In the genomic region with DNA sequence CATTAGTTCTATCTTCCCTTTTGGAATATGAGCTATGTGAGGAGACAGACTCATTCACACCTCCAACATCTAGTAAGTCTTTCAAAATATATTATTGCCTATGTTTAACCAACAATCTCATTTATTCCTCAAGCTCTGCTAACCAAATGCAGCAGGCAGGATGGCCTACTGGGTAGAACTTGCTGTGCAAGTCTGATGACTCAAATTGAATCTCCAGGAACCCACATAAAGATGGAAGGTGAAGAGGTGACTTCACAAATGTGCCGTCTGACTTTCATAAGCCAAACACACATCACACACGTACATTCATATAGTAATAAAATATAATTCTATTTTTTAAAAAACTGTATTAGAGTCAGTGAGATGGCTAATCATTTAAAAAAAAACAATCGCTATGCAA, we compare ENCODE assay signal across 7 mouse cellular contexts. TPM values are rescaled to one million over a fixed set of nuclear protein-coding genes. Genes with fewer than 3 reads are reported as not detected.
DNase-seq lines count a peak whose midpoint lies in the region; ATAC-seq and TF ChIP-seq lines count a peak whose summit lies in the region.

No protein-coding gene starts in this region.

- no peaks in the 10 kb centered on the region for H3K9me3 ChIP-seq in kidney, postnatal 0 days (replicated peaks; ENCODE audit: low read length)
- no peaks in the 10 kb centered on the region for H3K9me3 ChIP-seq in intestine, embryonic 16.5 days (ENCODE audit: control insufficient read depth, low read length)

- no peak for TF ChIP-seq CTCF in kidney, postnatal 0 days (IDR thresholded peaks at IDR 0.05; ENCODE audit: low read depth)
- no peak for TF ChIP-seq CTCF in embryonic fibroblast, embryonic 13.5 days (IDR thresholded peaks at IDR 0.05; ENCODE audit: borderline replicate concordance, insufficient read depth, low read length)

- H3K4me2 ChIP-seq in kidney, postnatal 0 days (ENCODE audit: low read length) = 0 out of 2 replicates have a peak overlapping the region, but pooled peaks have one; percentile 85
- peak overlapping the region; percentile 83; the same call in 1 of the 2 replicates for H3K4me2 ChIP-seq in intestine, embryonic 16.5 days (ENCODE audit: low read depth, low read length)

- no peak overlapping the region for H3K4me3 ChIP-seq in kidney, postnatal 0 days (replicated peaks; ENCODE audit: low read depth, low read length)
- H3K4me3 ChIP-seq in embryonic fibroblast, embryonic 13.5 days (ENCODE audit: insufficient read depth, low read length) = peak overlapping the region; percentile 58; the same call in 1 of the 2 replicates
- no peak overlapping the region for H3K4me3 ChIP-seq in intestine, embryonic 16.5 days (ENCODE audit: low read length)

- H3K4me1 ChIP-seq in kidney, postnatal 0 days (replicated peaks; ENCODE audit: insufficient read depth, low read length) = 0 out of 2 replicates have a peak, but pooled peaks cover 3% of the 10 kb centered on the region
- peaks cover 2% of the 10 kb centered on the region for H3K4me1 ChIP-seq in embryonic fibroblast, embryonic 13.5 days (ENCODE audit: control insufficient read depth, insufficient read depth, low read length)
- H3K4me1 ChIP-seq in intestine, embryonic 16.5 days (ENCODE audit: control insufficient read depth, insufficient read depth, low read length) = peaks cover 10% of the 10 kb centered on the region; the same call in 1 of the 2 replicates

- no peak for ATAC-seq in kidney, postnatal 0 days (replicated peaks; ENCODE audit: low FRiP score, low read depth)
- no peak for ATAC-seq in intestine, embryonic 16.5 days

- WGBS in kidney, postnatal 0 days = 71% methylated on average over 3 of the region's 3 CpGs
- WGBS in intestine, embryonic 16.5 days = 65% methylated on average over 3 of the region's 3 CpGs

- no peaks in the 10 kb centered on the region for H3K36me3 ChIP-seq in kidney, postnatal 0 days (ENCODE audit: insufficient read depth, low read length)
- no peaks in the 10 kb centered on the region for H3K36me3 ChIP-seq in intestine, embryonic 16.5 days (ENCODE audit: control insufficient read depth, insufficient read depth, low read length)

- DNase-seq in kidney, postnatal 0 days (ENCODE audit: low spot score) = no peak
- DNase-seq in kidney, adult 8-10 months = no peak
- peak; percentile 41 for DNase-seq in naive thymus-derived CD4-positive, alpha-beta T cell, adult 2 months (ENCODE audit: low read depth)
- no peak for DNase-seq in spleen, adult 12 weeks (ENCODE audit: low spot score)
- DNase-seq in thymus, postnatal 36 days = no peak

- peak overlapping the region; percentile 81; the same call in 1 of the 2 replicates for H3K27ac ChIP-seq in kidney, postnatal 0 days
- H3K27ac ChIP-seq in embryonic fibroblast, embryonic 13.5 days (ENCODE audit: insufficient read depth, low read length) = peak overlapping the region; percentile 92
- H3K27ac ChIP-seq in intestine, embryonic 16.5 days (ENCODE audit: low read length) = no peak overlapping the region

- TF ChIP-seq POLR2A in embryonic fibroblast, embryonic 13.5 days (IDR thresholded peaks at IDR 0.05; ENCODE audit: low read depth, low read length) = no peak

- H3K27me3 ChIP-seq in kidney, postnatal 0 days (ENCODE audit: insufficient read depth, low read length) = no peaks in the 10 kb centered on the region
- H3K27me3 ChIP-seq in intestine, embryonic 16.5 days (replicated peaks; ENCODE audit: control insufficient read depth, insufficient read depth, low read length) = no peaks in the 10 kb centered on the region

- peak overlapping the region; percentile 62; the same call in 1 of the 2 replicates for H3K9ac ChIP-seq in kidney, postnatal 0 days (ENCODE audit: low read depth, low read length)
- H3K9ac ChIP-seq in intestine, embryonic 16.5 days (ENCODE audit: low read depth, low read length) = no peak overlapping the region

RNA-seq across cellular contexts. Expression of gene Coq10b, which starts 0.9 kb away (rescaled TPM):
- 23.9 and 25.5 TPM in 2 replicates for polyA plus RNA-seq in kidney, postnatal 0 days (2015; fragmentation: Nextera tagmentation; extraction: Ambion mirVana)
- polyA plus RNA-seq in embryonic fibroblast, embryonic 13.5 days (2011; ENCODE audit: insufficient read length, low read depth, missing spikeins) = 67.1 and 82.1 TPM in 2 replicates
- 13.8 and 15.8 TPM in 2 replicates for polyA plus RNA-seq in intestine, embryonic 16.5 days (2015; fragmentation: Nextera tagmentation; extraction: Ambion mirVana)

RNA-seq across cellular contexts. Expression of gene Sf3b1, which starts 24.4 kb away (rescaled TPM):
- polyA plus RNA-seq in kidney, postnatal 0 days (2015; fragmentation: Nextera tagmentation; extraction: Ambion mirVana) = 271 and 294 TPM in 2 replicates
- 246 and 258 TPM in 2 replicates for polyA plus RNA-seq in embryonic fibroblast, embryonic 13.5 days (2011; ENCODE audit: insufficient read length, low read depth, missing spikeins)
- 246 and 257 TPM in 2 replicates for polyA plus RNA-seq in intestine, embryonic 16.5 days (2015; fragmentation: Nextera tagmentation; extraction: Ambion mirVana)

RNA-seq across cellular contexts. Expression of gene Hspe1, which starts 36.3 kb away (rescaled TPM):
- polyA plus RNA-seq in kidney, postnatal 0 days (2015; fragmentation: Nextera tagmentation; extraction: Ambion mirVana) = 528 and 576 TPM in 2 replicates
- polyA plus RNA-seq in embryonic fibroblast, embryonic 13.5 days (2011; ENCODE audit: insufficient read length, low read depth, missing spikeins) = 429 and 478 TPM in 2 replicates
- polyA plus RNA-seq in intestine, embryonic 16.5 days (2015; fragmentation: Nextera tagmentation; extraction: Ambion mirVana) = 686 and 742 TPM in 2 replicates

RNA-seq across cellular contexts. Expression of gene Hspd1, which starts 36.4 kb away (rescaled TPM):
- 315 and 358 TPM in 2 replicates for polyA plus RNA-seq in kidney, postnatal 0 days (2015; fragmentation: Nextera tagmentation; extraction: Ambion mirVana)
- polyA plus RNA-seq in embryonic fibroblast, embryonic 13.5 days (2011; ENCODE audit: insufficient read length, low read depth, missing spikeins) = 335 and 353 TPM in 2 replicates
- 681 and 748 TPM in 2 replicates for polyA plus RNA-seq in intestine, embryonic 16.5 days (2015; fragmentation: Nextera tagmentation; extraction: Ambion mirVana)
